In the genomic region with DNA sequence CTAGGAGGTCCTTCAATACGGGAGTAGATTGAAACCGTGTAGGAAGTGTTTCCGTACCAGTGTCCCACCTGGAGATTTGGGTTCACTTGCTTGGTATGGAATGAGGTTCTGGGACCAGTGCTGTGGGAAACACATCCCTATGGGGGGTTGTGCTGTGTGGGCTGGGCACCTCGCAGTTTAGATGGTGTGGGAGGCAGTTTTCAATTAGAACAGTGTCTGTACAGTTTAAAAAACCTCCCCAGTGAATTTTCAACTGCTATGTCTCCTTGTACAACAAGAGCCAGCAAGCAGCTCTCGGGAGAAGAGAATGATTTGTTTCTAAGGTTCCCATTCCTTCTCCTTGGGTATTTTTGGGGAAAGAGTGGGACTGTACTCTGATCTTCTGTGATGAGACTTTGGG, we compare ENCODE assay signal across 17 mouse cellular contexts.
"Had no signal": no experiment of that assay in that cellular context is flagged by ENCODE, and none has a peak within 500 bp of the region (broad histone marks: within the 10 kb centered on the region; RNA-seq: fewer than 3 reads in every experiment).

No protein-coding gene starts in this region.

- ATAC-seq: intestine, embryonic 15.5 days; liver, postnatal 0 days; midbrain, embryonic 15.5 days had no signal

- DNase-seq: kidney, adult 18-20 months; kidney, postnatal 14 days; liver; liver, embryonic 13.5 days; liver, postnatal 0 days; lung, postnatal 14 days; spleen, adult 18-20 months; thymus, adult 2 months; thymus, postnatal 25 days had no signal

- H3K27ac ChIP-seq: intestine, embryonic 15.5 days; kidney, embryonic 15.5 days; limb, embryonic 12.5 days; liver, embryonic 13.5 days; lung, embryonic 15.5 days; macrophage; midbrain, embryonic 15.5 days; neural tube, embryonic 12.5 days had no signal

- H3K4me3 ChIP-seq: intestine, embryonic 15.5 days; kidney, embryonic 15.5 days; limb, embryonic 12.5 days; liver, embryonic 13.5 days; lung, embryonic 15.5 days; megakaryocyte, embryonic 14.5 days; midbrain, embryonic 15.5 days; neural tube, embryonic 12.5 days had no signal
